ENCODE assay signal across 19 mouse cellular contexts in genomic region chr12:79597786-79598185, GRCm38 (mm10).
DNase-seq lines count a peak whose midpoint lies in the region; ATAC-seq and TF ChIP-seq lines count a peak whose summit lies in the region.
"Had no signal": no experiment of that assay in that cellular context is flagged by ENCODE, and none has a peak within 500 bp of the region (broad histone marks: within the 10 kb centered on the region; RNA-seq: fewer than 3 reads in every experiment).

No protein-coding gene starts in this region.

- DNase-seq in heart, adult 9 months (ENCODE audit: low spot score in 2 of 2), result no peak
- DNase-seq in lung, postnatal 36 days, result no peak
- DNase-seq in frontal cortex, postnatal 10 days (ENCODE audit: low spot score in 2 of 2), result no peak
- DNase-seq: cerebellum, adult 11 months; forebrain, postnatal 0 days; gastrocnemius, postnatal 14 days; right cerebral cortex, postnatal 14 days had no signal

- no peak for TF ChIP-seq POLR2A in embryonic fibroblast, embryonic 13.5 days (IDR thresholded peaks at IDR 0.05; ENCODE audit: low read depth, low read length)

- TF ChIP-seq CTCF in embryonic fibroblast, embryonic 13.5 days (IDR thresholded peaks at IDR 0.05; ENCODE audit: borderline replicate concordance, insufficient read depth, low read length), result no peak

- no peak overlapping the region for H3K4me3 ChIP-seq in heart, embryonic 13.5 days
- no peak overlapping the region for H3K4me3 ChIP-seq in lung, embryonic 16.5 days (ENCODE audit: low read length)
- no peak overlapping the region for H3K4me3 ChIP-seq in embryonic fibroblast, embryonic 13.5 days (ENCODE audit: insufficient read depth, low read length)
- H3K4me3 ChIP-seq in stomach, embryonic 15.5 days (replicated peaks), result no peak overlapping the region
- H3K4me3 ChIP-seq: layer of hippocampus, adult 2 months; midbrain, embryonic 12.5 days had no signal

- ATAC-seq in heart, embryonic 13.5 days (ENCODE audit: extremely low read depth, insufficient number of reproducible peaks, low FRiP score, low TSS enrichment), result no peak
- no peak for ATAC-seq in lung, embryonic 16.5 days (ENCODE audit: low read depth)
- ATAC-seq in stomach, embryonic 15.5 days (ENCODE audit: insufficient read depth, low FRiP score, low read depth), result no peak
- no peak for ATAC-seq in megakaryocyte, adult 5-6 weeks (ENCODE audit: poor library complexity, severe bottlenecking)
- ATAC-seq: activated CD4-positive, CD25-positive, alpha-beta regulatory T cell, adult 4 months; CD4-positive, CD25-positive, alpha-beta regulatory T cell, adult 4 months; forebrain, postnatal 0 days; intestine, postnatal 0 days had no signal

- no peaks in the 10 kb centered on the region for H3K9me3 ChIP-seq in heart, embryonic 13.5 days
- no peaks in the 10 kb centered on the region for H3K9me3 ChIP-seq in lung, embryonic 16.5 days (ENCODE audit: control insufficient read depth, low read length)
- no peaks in the 10 kb centered on the region for H3K9me3 ChIP-seq in stomach, embryonic 15.5 days
- H3K9me3 ChIP-seq: midbrain, embryonic 12.5 days had no signal

- H3K36me3 ChIP-seq in heart, embryonic 13.5 days, result peaks cover 2% of the 10 kb centered on the region; the same call in 1 of the 2 replicates
- H3K36me3 ChIP-seq in lung, embryonic 16.5 days (ENCODE audit: control insufficient read depth, insufficient read depth, low read length), result no peaks in the 10 kb centered on the region
- no peaks in the 10 kb centered on the region for H3K36me3 ChIP-seq in stomach, embryonic 15.5 days
- H3K36me3 ChIP-seq: midbrain, embryonic 12.5 days had no signal

- no peaks in the 10 kb centered on the region for H3K27me3 ChIP-seq in heart, embryonic 13.5 days (replicated peaks)
- H3K27me3 ChIP-seq in lung, embryonic 16.5 days (ENCODE audit: control insufficient read depth, insufficient read depth, low read depth, low read length), result no peaks in the 10 kb centered on the region
- H3K27me3 ChIP-seq in stomach, embryonic 15.5 days (replicated peaks), result no peaks in the 10 kb centered on the region

- H3K4me2 ChIP-seq in heart, embryonic 13.5 days, result 0 out of 2 replicates have a peak overlapping the region, but pooled peaks have one; percentile 42
- no peak overlapping the region for H3K4me2 ChIP-seq in lung, embryonic 16.5 days (ENCODE audit: low read depth, low read length)
- H3K4me2 ChIP-seq in stomach, embryonic 15.5 days, result no peak overlapping the region
- H3K4me2 ChIP-seq: hindbrain, embryonic 14.5 days; lung, embryonic 14.5 days; midbrain, embryonic 12.5 days had no signal

- H3K27ac ChIP-seq in heart, embryonic 13.5 days (replicated peaks), result peak overlapping the region; percentile 86
- peak overlapping the region; percentile 62; the same call in 1 of the 2 replicates for H3K27ac ChIP-seq in lung, embryonic 16.5 days (ENCODE audit: low read length)
- peak overlapping the region; percentile 99 for H3K27ac ChIP-seq in embryonic fibroblast, embryonic 13.5 days (ENCODE audit: insufficient read depth, low read length)
- H3K27ac ChIP-seq in stomach, embryonic 15.5 days, result peak overlapping the region; percentile 46; the same call in 1 of the 2 replicates
- H3K27ac ChIP-seq: hindbrain, embryonic 14.5 days; layer of hippocampus, adult 2 months; midbrain, embryonic 12.5 days had no signal

- H3K4me1 ChIP-seq in heart, embryonic 13.5 days, result peaks cover 37% of the 10 kb centered on the region
- H3K4me1 ChIP-seq in lung, embryonic 16.5 days (replicated peaks; ENCODE audit: control insufficient read depth, insufficient read depth, low read length), result peaks cover 25% of the 10 kb centered on the region
- H3K4me1 ChIP-seq in embryonic fibroblast, embryonic 13.5 days (ENCODE audit: control insufficient read depth, insufficient read depth, low read length), result peaks cover 9% of the 10 kb centered on the region
- peaks cover 12% of the 10 kb centered on the region; the same call in 1 of the 2 replicates for H3K4me1 ChIP-seq in stomach, embryonic 15.5 days

- H3K9ac ChIP-seq in heart, embryonic 13.5 days, result no peak overlapping the region
- no peak overlapping the region for H3K9ac ChIP-seq in lung, embryonic 16.5 days (ENCODE audit: low read length)
- H3K9ac ChIP-seq in stomach, embryonic 15.5 days, result no peak overlapping the region
- H3K9ac ChIP-seq: forebrain, postnatal 0 days; hindbrain, embryonic 14.5 days; lung, embryonic 14.5 days; midbrain, embryonic 12.5 days had no signal

- WGBS in heart, embryonic 13.5 days, result 87% methylated on average over 2 of the region's 2 CpGs
- WGBS in lung, embryonic 16.5 days, result 89% methylated on average over 2 of the region's 2 CpGs
- 64% methylated on average over 2 of the region's 2 CpGs for WGBS in stomach, embryonic 15.5 days

Comparison
In these comparisons a context has a peak if more than half of its experiments do, and no peak if none do; other contexts are left out.
1. H3K27ac ChIP-seq: peak in every context shown above with its lines; median percentile 99 in embryonic fibroblast, embryonic 13.5 days; 86 in heart, embryonic 13.5 days; 62 in lung, embryonic 16.5 days; 46 in stomach, embryonic 15.5 days.